16 mouse cellular contexts compared by ENCODE assay signal in genomic region chr5:12080191-12080590, GRCm38 (mm10).
"Had no signal": no experiment of that assay in that cellular context is flagged by ENCODE, and none has a peak within 500 bp of the region (broad histone marks: within the 10 kb centered on the region; RNA-seq: fewer than 3 reads in every experiment).

No protein-coding gene starts in this region.

- H3K27ac ChIP-seq: limb, embryonic 12.5 days; liver, embryonic 15.5 days; midbrain, embryonic 13.5 days; neural tube, embryonic 13.5 days had no signal

- H3K9ac ChIP-seq: limb, embryonic 12.5 days; liver, embryonic 15.5 days; midbrain, embryonic 13.5 days; neural tube, embryonic 13.5 days had no signal

- DNase-seq: kidney, adult 8-10 months; kidney, postnatal 25 days; layer of hippocampus, adult 9-11 months; layer of hippocampus, postnatal 36 days; lung, adult 2 months; lung, postnatal 36 days; retina, postnatal 1 day; right cerebral cortex, postnatal 4 days; spleen, adult 18-20 months; thymus, adult 2 months; thymus, postnatal 25 days had no signal

- H3K36me3 ChIP-seq: limb, embryonic 12.5 days; liver, embryonic 15.5 days; midbrain, embryonic 13.5 days; neural tube, embryonic 13.5 days had no signal

- H3K4me2 ChIP-seq: limb, embryonic 12.5 days; liver, embryonic 15.5 days; midbrain, embryonic 13.5 days; neural tube, embryonic 13.5 days had no signal

- H3K27me3 ChIP-seq: limb, embryonic 12.5 days; liver, embryonic 15.5 days; midbrain, embryonic 13.5 days; neural tube, embryonic 13.5 days had no signal

- ATAC-seq: intestine, embryonic 16.5 days; midbrain, embryonic 13.5 days had no signal

- H3K9me3 ChIP-seq: limb, embryonic 12.5 days; liver, embryonic 15.5 days; midbrain, embryonic 13.5 days; neural tube, embryonic 13.5 days had no signal

- H3K4me3 ChIP-seq: limb, embryonic 12.5 days; liver, embryonic 15.5 days; midbrain, embryonic 13.5 days; neural tube, embryonic 13.5 days had no signal

- H3K4me1 ChIP-seq: limb, embryonic 12.5 days; liver, embryonic 15.5 days; midbrain, embryonic 13.5 days; neural tube, embryonic 13.5 days had no signal
